Mouse (Mus musculus) heart, adult 11 months (tissue): ENCODE data around the gene Aox4.

Experiments used
- DNase-seq: peaks from one replicate; pipeline ENCODE4 v3.0.0; 2022

The Aox4 gene

GRCm38 (mm10) chr1:58248518-58248917, 38.3 kb downstream of the Aox4 start:
- no peak for DNase-seq

GRCm38 (mm10) chr1:58253466-58253865, 43.3 kb downstream of the Aox4 start:
- peak; percentile 65 for DNase-seq

- DNase-seq, result peak; percentile 14
Observed at GRCm38 (mm10) chr1:58257195-58257991, 47.2 kb downstream of the Aox4 start.

- peak; percentile 79 for DNase-seq
Observed at GRCm38 (mm10) chr1:58260311-58260710, 50.1 kb downstream of the Aox4 start.

GRCm38 (mm10) chr1:58268231-58268630, 58.0 kb downstream of the Aox4 start:
- DNase-seq, result peak; percentile 1

- peak; percentile 24 for DNase-seq
Observed at GRCm38 (mm10) chr1:58270807-58271569, 60.8 kb downstream of the Aox4 start.

- DNase-seq, result peak; percentile 62
Observed at GRCm38 (mm10) chr1:58275879-58276278, 65.7 kb downstream of the Aox4 start.

GRCm38 (mm10) chr1:58278026-58278425, 67.8 kb downstream of the Aox4 start, which contains the start of gene Aox2:
TSS of gene Aox2 (plus strand) at chr1:58278326.
- no peak for DNase-seq

- DNase-seq, result no peak
Observed at GRCm38 (mm10) chr1:58278513-58278912, 68.3 kb downstream of the Aox4 start.

GRCm38 (mm10) chr1:58280381-58280780, 70.2 kb downstream of the Aox4 start:
- no peak for DNase-seq

GRCm38 (mm10) chr1:58280939-58281624, 70.9 kb downstream of the Aox4 start:
- no peak for DNase-seq

- no peak for DNase-seq
Observed at GRCm38 (mm10) chr1:58281625-58281988, 71.4 kb downstream of the Aox4 start.

- DNase-seq, result no peak
Observed at GRCm38 (mm10) chr1:58284505-58284904, 74.3 kb downstream of the Aox4 start.

GRCm38 (mm10) chr1:58288091-58288490, 77.9 kb downstream of the Aox4 start:
- no peak for DNase-seq

- DNase-seq, result no peak
Observed at GRCm38 (mm10) chr1:58289863-58290469, 79.8 kb downstream of the Aox4 start.

- DNase-seq, result peak; percentile 87
Observed at GRCm38 (mm10) chr1:58291394-58292300, 81.5 kb downstream of the Aox4 start.

- peak; percentile 15 for DNase-seq
Observed at GRCm38 (mm10) chr1:58294730-58295129, 84.5 kb downstream of the Aox4 start.

- peak; percentile 95 for DNase-seq
Observed at GRCm38 (mm10) chr1:58296278-58296677, 86.1 kb downstream of the Aox4 start.

GRCm38 (mm10) chr1:58296821-58297220, 86.6 kb downstream of the Aox4 start:
- peak; percentile 73 for DNase-seq

- peak; percentile 90 for DNase-seq
Observed at GRCm38 (mm10) chr1:58298347-58298746, 88.2 kb downstream of the Aox4 start.

- DNase-seq, result peak; percentile 64
Observed at GRCm38 (mm10) chr1:58301073-58301472, 90.9 kb downstream of the Aox4 start.

- peak; percentile 75 for DNase-seq
Observed at GRCm38 (mm10) chr1:58302015-58302414, 91.8 kb downstream of the Aox4 start.
